Mouse (Mus musculus) forebrain, embryonic 11.5 days (tissue): ENCODE results near the gene Klrb1a. TPM values are rescaled to one million over a fixed set of nuclear protein-coding genes. Genes with fewer than 3 reads are reported as not detected.
"Not testable (repeated sequence)": the region's sequence is repeated elsewhere in the genome, so short reads cannot be mapped to it uniquely, and the experiment has no call there.

Experiments used
- ATAC-seq: fragments of 200-750 bp; cut with Nextera tagmentation; replicated peaks from 2 replicates; pipeline ENCODE4 v1.8.0; 2017; ENCODE audit warnings: moderate TSS enrichment; ENCODE audit not compliant: low FRiP score
- DNase-seq: peaks from one replicate; pipeline ENCODE4 v3.0.0-alpha.2; 2017; ENCODE audit warnings: low spot score
- H3K27ac ChIP-seq: fragments of 300-500 bp; sonication (generic); 2 replicates; pipeline ENCODE4 v1.5.1; 2014; ENCODE audit warnings: low read depth, low read length
- H3K27me3 ChIP-seq: fragments of 300-500 bp; sonication (generic); 2 replicates; pipeline ENCODE4 v1.6.1; 2014; ENCODE audit warnings: mild to moderate bottlenecking, low read length, mixed read lengths; ENCODE audit not compliant: control insufficient read depth, insufficient read depth
- H3K36me3 ChIP-seq: fragments of 300-500 bp; sonication (generic); 2 replicates; pipeline ENCODE4 v1.6.1; 2014; ENCODE audit warnings: mild to moderate bottlenecking, low read length, moderate library complexity, mixed read lengths; ENCODE audit not compliant: control insufficient read depth, insufficient read depth
- H3K4me1 ChIP-seq: fragments of 300-500 bp; sonication (generic); replicated peaks from 2 replicates; pipeline ENCODE4 v1.6.1; 2014; ENCODE audit warnings: low read length, mixed read lengths; ENCODE audit not compliant: control insufficient read depth, insufficient read depth
- H3K4me2 ChIP-seq: fragments of 300-500 bp; sonication (generic); 2 replicates; pipeline ENCODE4 v1.6.1; 2014; ENCODE audit warnings: low read depth, mild to moderate bottlenecking, low read length, moderate library complexity, mixed read lengths; ENCODE audit not compliant: severe bottlenecking
- H3K4me3 ChIP-seq: fragments of 300-500 bp; sonication (generic); 2 replicates; pipeline ENCODE4 v1.5.1; 2014; ENCODE audit warnings: low read depth, low read length
- H3K9ac ChIP-seq: fragments of 300-500 bp; sonication (generic); 2 replicates; pipeline ENCODE4 v1.6.1; 2014; ENCODE audit warnings: low read length
- H3K9me3 ChIP-seq: fragments of 300-500 bp; sonication (generic); 2 replicates; pipeline ENCODE4 v1.6.1; 2016; ENCODE audit warnings: low read length, mixed read lengths; ENCODE audit not compliant: control insufficient read depth
- WGBS: fragments of 180-500 bp; shearing (Covaris S2); extraction: QIAGEN DNeasy Blood & Tissue Kit; methylation state at CpG from one replicate; pipeline ENCODE4 v1.1.7; 2014; 5-methylcytosine and 5-hydroxymethylcytosine counted together
- polyA plus RNA-seq: library from polyadenylated mRNA; unstranded; fragments of >200 nt; fragmentation: Nextera tagmentation; extraction: Ambion mirVana; gene quantifications from 2 replicates; pipeline ENCODE4 v1.2.1, GENCODE M21; 2014

Gene Klrb1a
- polyA plus RNA-seq, 1 experiment from 2014 or later, result not detected

GRCm38 (mm10) chr6:128644694-128645093, 21.4 kb upstream of the Klrb1a start:
- ATAC-seq, H3K4me3 ChIP-seq, H3K36me3 ChIP-seq, H3K4me1 ChIP-seq, H3K27ac ChIP-seq, H3K4me2 ChIP-seq, H3K27me3 ChIP-seq, DNase-seq, H3K9me3 ChIP-seq, H3K9ac ChIP-seq: not testable (repeated sequence)
- 95% methylated on average over 20 of the region's 20 CpGs for WGBS

- Histone ChIP-seq H3K9me3 (no peaks in the 10 kb centered on the region), H3K27ac (no peak overlapping the region), H3K36me3 (no peaks in the 10 kb centered on the region), H3K4me3 (no peak overlapping the region), H3K4me2 (no peak overlapping the region), H3K27me3 (no peaks in the 10 kb centered on the region), H3K4me1 (no peaks in the 10 kb centered on the region), H3K9ac (no peak overlapping the region)
- ATAC-seq (no peak), DNase-seq (no peak)
- WGBS, result 66% methylated on average over 2 of the region's 2 CpGs
Measured at GRCm38 (mm10) chr6:128643999-128644398, 20.7 kb upstream of the Klrb1a start.

- no peak overlapping the region for H3K4me2 ChIP-seq
- 84% methylated on average over 2 of the region's 2 CpGs for WGBS
- no peaks in the 10 kb centered on the region for H3K4me1 ChIP-seq
- H3K27ac ChIP-seq, result no peak overlapping the region
- DNase-seq (no peak), ATAC-seq (no peak)
- H3K9me3 ChIP-seq, result no peaks in the 10 kb centered on the region
- H3K27me3 ChIP-seq, result no peaks in the 10 kb centered on the region
- H3K36me3 ChIP-seq, result no peaks in the 10 kb centered on the region
- no peak overlapping the region for H3K9ac ChIP-seq
- no peak overlapping the region for H3K4me3 ChIP-seq
Measured at GRCm38 (mm10) chr6:128641116-128641716, 17.9 kb upstream of the Klrb1a start.

GRCm38 (mm10) chr6:128640673-128641072, 17.3 kb upstream of the Klrb1a start:
- Histone ChIP-seq H3K4me3 (no peak overlapping the region), H3K4me1 (no peaks in the 10 kb centered on the region), H3K36me3 (no peaks in the 10 kb centered on the region), H3K4me2 (no peak overlapping the region), H3K9ac (no peak overlapping the region), H3K9me3 (no peaks in the 10 kb centered on the region), H3K27me3 (no peaks in the 10 kb centered on the region), H3K27ac (no peak overlapping the region)
- 94% methylated on average over 1 of the region's 1 CpGs for WGBS
- no peak for DNase-seq
- ATAC-seq, result no peak

- not testable (repeated sequence) for H3K9ac ChIP-seq, H3K9me3 ChIP-seq, DNase-seq, H3K4me1 ChIP-seq, H3K4me3 ChIP-seq, H3K36me3 ChIP-seq, H3K27ac ChIP-seq, ATAC-seq, H3K27me3 ChIP-seq, H3K4me2 ChIP-seq
- 84% methylated on average over 15 of the region's 15 CpGs for WGBS
Measured at GRCm38 (mm10) chr6:128630912-128631905, 7.9 kb upstream of the Klrb1a start.

- H3K4me1 ChIP-seq, H3K9me3 ChIP-seq, H3K27me3 ChIP-seq, H3K4me2 ChIP-seq, H3K4me3 ChIP-seq, H3K27ac ChIP-seq, H3K9ac ChIP-seq, H3K36me3 ChIP-seq: not testable (repeated sequence)
- WGBS, result 57% methylated on average over 13 of the region's 13 CpGs
- ATAC-seq, result peak; percentile 92
- peak; percentile 74 for DNase-seq
Measured at GRCm38 (mm10) chr6:128629771-128630739, 6.7 kb upstream of the Klrb1a start.

GRCm38 (mm10) chr6:128625246-128625645, 1.9 kb upstream of the Klrb1a start:
- H3K27me3 ChIP-seq, result not testable (repeated sequence)
- WGBS, result 95% methylated on average over 6 of the region's 6 CpGs

GRCm38 (mm10) chr6:128624425-128624824, 1.1 kb upstream of the Klrb1a start:
- WGBS, result 93% methylated on average over 4 of the region's 4 CpGs
- Histone ChIP-seq H3K4me3 (no peak overlapping the region), H3K27ac (no peak overlapping the region), H3K9ac (no peak overlapping the region), H3K27me3 (no peaks in the 10 kb centered on the region), H3K4me2 (no peak overlapping the region), H3K36me3 (no peaks in the 10 kb centered on the region), H3K9me3 (no peaks in the 10 kb centered on the region), H3K4me1 (no peaks in the 10 kb centered on the region)
- no peak for DNase-seq
- no peak for ATAC-seq

More at GRCm38 (mm10) chr6:128625246-128625645, 1.9 kb upstream of the Klrb1a start:
- not testable (repeated sequence) for H3K9ac ChIP-seq, H3K4me1 ChIP-seq, H3K4me3 ChIP-seq, H3K4me2 ChIP-seq, H3K9me3 ChIP-seq, ATAC-seq, H3K36me3 ChIP-seq, DNase-seq, H3K27ac ChIP-seq
